Mouse (Mus musculus): Measurements from ENCODE around the gene Laptm5.

DNA sequence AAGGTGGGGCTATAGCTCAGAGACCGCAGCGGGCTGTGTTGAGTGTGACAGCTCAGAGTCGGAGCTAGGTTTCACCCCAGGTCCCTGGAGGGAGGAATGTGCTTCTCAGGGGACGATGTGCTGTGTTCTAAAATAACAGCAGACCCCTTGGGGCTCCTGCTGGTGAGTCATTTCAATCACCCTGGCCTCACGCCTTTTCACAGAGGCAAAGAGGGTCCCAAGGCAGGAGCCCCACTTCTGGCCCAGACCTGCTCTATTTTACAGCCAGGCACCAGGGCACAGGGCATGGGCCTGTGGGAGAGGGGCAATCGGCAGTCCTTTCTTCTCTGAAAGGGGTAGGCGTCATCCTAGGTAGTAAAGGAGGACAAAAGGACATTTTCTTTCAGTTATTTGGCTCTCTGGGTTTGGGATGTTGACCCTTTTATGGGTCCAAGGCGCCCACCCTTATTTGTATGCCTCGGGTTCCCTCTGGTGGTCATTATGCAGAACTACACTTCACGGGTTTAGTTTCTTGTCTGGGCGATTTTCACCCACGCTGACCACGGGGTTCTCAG, 34.2 kb downstream of the Laptm5 start:
- no peak for TF ChIP-seq POLR2A (IDR thresholded peaks at IDR 0.05; ENCODE audit: borderline replicate concordance, insufficient read depth, low read length)
- TF ChIP-seq CTCF (IDR thresholded peaks at IDR 0.05; ENCODE audit: borderline replicate concordance, insufficient read depth, low read depth, low read length) = peak; percentile 77

Measured in cerebellum, adult 2 months (tissue).